Mouse (Mus musculus) embryonic facial prominence, embryonic 15.5 days (tissue): Measurements from ENCODE around the gene Galnt12. TPM values are rescaled to one million over a fixed set of nuclear protein-coding genes. Genes with fewer than 3 reads are reported as not detected.

ENCODE experiments used
- ATAC-seq: fragments of 200-750 bp; cut with Nextera tagmentation; 2 replicates; pipeline ENCODE4 v1.8.0; 2017; ENCODE audit warnings: low read depth, moderate TSS enrichment; ENCODE audit not compliant: insufficient number of reproducible peaks, low FRiP score, low TSS enrichment
- H3K27ac ChIP-seq: fragments of 300-500 bp; sonication (generic); replicated peaks from 2 replicates; pipeline ENCODE4 v1.5.1; 2015; ENCODE audit warnings: mild to moderate bottlenecking, inconsistent platforms
- H3K27me3 ChIP-seq: fragments of 300-500 bp; sonication (generic); 2 replicates; pipeline ENCODE4 v1.6.1; 2015; ENCODE audit warnings: inconsistent platforms
- H3K36me3 ChIP-seq: fragments of 300-500 bp; sonication (generic); 2 replicates; pipeline ENCODE4 v1.6.1; 2015; ENCODE audit warnings: mild to moderate bottlenecking, inconsistent platforms
- H3K4me1 ChIP-seq: fragments of 300-500 bp; sonication (generic); 2 replicates; pipeline ENCODE4 v1.6.1; 2015; ENCODE audit warnings: inconsistent platforms
- H3K4me2 ChIP-seq: fragments of 300-500 bp; sonication (generic); replicated peaks from 2 replicates; pipeline ENCODE4 v1.6.1; 2015; ENCODE audit warnings: mild to moderate bottlenecking, inconsistent platforms
- H3K4me3 ChIP-seq: fragments of 300-500 bp; sonication (generic); replicated peaks from 2 replicates; pipeline ENCODE4 v1.5.1; 2015; ENCODE audit warnings: mild to moderate bottlenecking, inconsistent platforms
- H3K9ac ChIP-seq: fragments of 300-500 bp; sonication (generic); 2 replicates; pipeline ENCODE4 v1.6.1; 2015; ENCODE audit warnings: inconsistent platforms
- H3K9me3 ChIP-seq: fragments of 300-500 bp; sonication (generic); replicated peaks from 2 replicates; pipeline ENCODE4 v1.6.1; 2016; ENCODE audit warnings: inconsistent platforms
- WGBS: fragments of 180-500 bp; shearing (Covaris S2); methylation state at CpG from one replicate; pipeline ENCODE4 v1.1.7; 2015; 5-methylcytosine and 5-hydroxymethylcytosine counted together
- polyA plus RNA-seq: library from polyadenylated mRNA; unstranded; fragments of >200 nt; fragmentation: Nextera tagmentation; extraction: Ambion mirVana; gene quantifications from 2 replicates; pipeline ENCODE4 v1.2.1, GENCODE M21; 2015

The Galnt12 gene
- polyA plus RNA-seq, 1 experiment from 2014 or later: 4.2 TPM

DNA sequence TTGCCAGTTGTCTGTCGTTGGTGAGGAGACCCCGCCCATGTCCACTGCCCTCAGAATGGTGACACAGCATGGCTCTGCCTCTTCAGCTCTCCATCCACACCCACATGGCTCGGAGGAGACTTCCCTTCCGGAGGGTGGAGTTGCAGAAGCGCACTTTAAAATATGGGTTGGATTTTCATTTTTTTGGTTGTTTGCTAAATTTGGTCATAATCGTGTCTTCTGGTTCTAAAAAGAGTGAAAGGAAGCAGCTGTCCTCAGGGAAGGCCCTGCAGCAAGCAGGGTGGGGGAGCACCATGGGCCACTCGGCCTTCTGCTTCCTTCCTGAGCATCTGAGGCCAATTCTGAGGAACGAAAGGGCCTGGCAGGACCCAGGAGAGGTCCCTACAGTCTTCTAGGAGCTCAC lies 45.0 kb downstream of the Galnt12 start:
- WGBS: 66% methylated on average over 8 of the region's 8 CpGs
- no peaks in the 10 kb centered on the region for H3K27me3 ChIP-seq
- H3K4me2 ChIP-seq: no peak overlapping the region
- no peaks in the 10 kb centered on the region for H3K9me3 ChIP-seq
- H3K9ac ChIP-seq: no peak overlapping the region
- no peak overlapping the region for H3K4me3 ChIP-seq
- 0 out of 2 replicates have a peak overlapping the region, but pooled peaks have one; percentile 4 for H3K27ac ChIP-seq
- H3K36me3 ChIP-seq: no peaks in the 10 kb centered on the region
- peaks cover 34% of the 10 kb centered on the region for H3K4me1 ChIP-seq
- ATAC-seq: no peak

DNA sequence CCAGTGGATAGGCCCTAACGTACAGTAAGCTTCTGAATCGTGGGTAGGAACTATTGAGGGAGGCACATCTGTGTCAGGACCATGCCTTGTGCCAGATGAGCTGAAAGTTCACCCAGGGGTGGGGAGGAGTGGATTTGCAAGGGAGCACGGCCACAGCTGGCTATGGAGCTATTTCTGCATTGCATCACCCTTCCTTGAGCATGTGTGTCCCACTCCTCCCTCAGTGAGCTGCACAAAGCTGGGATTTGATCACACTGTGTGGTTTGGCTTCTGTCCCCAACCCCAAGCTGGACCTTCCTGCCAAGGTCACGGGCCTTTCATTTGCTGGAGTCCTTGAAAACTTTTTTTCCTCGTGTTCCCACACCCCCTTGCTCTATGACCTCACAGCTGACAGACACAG lies 45.8 kb downstream of the Galnt12 start:
- Histone ChIP-seq H3K9me3 (no peaks in the 10 kb centered on the region), H3K27me3 (no peaks in the 10 kb centered on the region), H3K4me1 (peaks cover 28% of the 10 kb centered on the region), H3K36me3 (no peaks in the 10 kb centered on the region), H3K27ac (0 out of 2 replicates have a peak overlapping the region, but pooled peaks have one; percentile 4), H3K9ac (no peak overlapping the region), H3K4me2 (no peak overlapping the region), H3K4me3 (no peak overlapping the region)
- 59% methylated on average over 5 of the region's 5 CpGs for WGBS
- no peak for ATAC-seq

DNA sequence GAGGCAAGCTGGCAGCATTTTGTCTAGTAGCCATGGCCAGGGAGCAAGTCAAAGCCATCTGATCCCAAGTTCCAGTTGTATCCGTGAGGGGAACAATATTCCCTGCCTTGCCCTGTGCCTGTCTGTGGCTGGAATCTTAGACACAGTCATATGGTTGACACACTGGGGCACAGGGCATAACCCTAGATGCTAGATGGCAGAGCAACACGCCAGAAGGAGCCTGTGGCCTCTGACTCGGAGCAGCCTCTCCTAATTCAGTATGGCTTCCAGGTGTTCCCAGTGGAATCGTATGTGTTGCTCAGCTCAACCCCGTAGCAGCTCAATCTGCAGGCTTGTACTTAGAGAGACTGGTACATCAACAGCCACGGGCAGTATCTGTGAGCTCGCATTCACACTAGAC lies 46.7 kb downstream of the Galnt12 start:
- 53% methylated on average over 7 of the region's 7 CpGs for WGBS
- H3K9me3 ChIP-seq: no peaks in the 10 kb centered on the region
- H3K27ac ChIP-seq: no peak overlapping the region; the same call in 1 of the 2 replicates
- no peak overlapping the region for H3K4me3 ChIP-seq
- no peaks in the 10 kb centered on the region for H3K27me3 ChIP-seq
- H3K36me3 ChIP-seq: no peaks in the 10 kb centered on the region
- H3K4me2 ChIP-seq: no peak overlapping the region
- no peak overlapping the region for H3K9ac ChIP-seq
- ATAC-seq: no peak
- peaks cover 28% of the 10 kb centered on the region for H3K4me1 ChIP-seq

DNA sequence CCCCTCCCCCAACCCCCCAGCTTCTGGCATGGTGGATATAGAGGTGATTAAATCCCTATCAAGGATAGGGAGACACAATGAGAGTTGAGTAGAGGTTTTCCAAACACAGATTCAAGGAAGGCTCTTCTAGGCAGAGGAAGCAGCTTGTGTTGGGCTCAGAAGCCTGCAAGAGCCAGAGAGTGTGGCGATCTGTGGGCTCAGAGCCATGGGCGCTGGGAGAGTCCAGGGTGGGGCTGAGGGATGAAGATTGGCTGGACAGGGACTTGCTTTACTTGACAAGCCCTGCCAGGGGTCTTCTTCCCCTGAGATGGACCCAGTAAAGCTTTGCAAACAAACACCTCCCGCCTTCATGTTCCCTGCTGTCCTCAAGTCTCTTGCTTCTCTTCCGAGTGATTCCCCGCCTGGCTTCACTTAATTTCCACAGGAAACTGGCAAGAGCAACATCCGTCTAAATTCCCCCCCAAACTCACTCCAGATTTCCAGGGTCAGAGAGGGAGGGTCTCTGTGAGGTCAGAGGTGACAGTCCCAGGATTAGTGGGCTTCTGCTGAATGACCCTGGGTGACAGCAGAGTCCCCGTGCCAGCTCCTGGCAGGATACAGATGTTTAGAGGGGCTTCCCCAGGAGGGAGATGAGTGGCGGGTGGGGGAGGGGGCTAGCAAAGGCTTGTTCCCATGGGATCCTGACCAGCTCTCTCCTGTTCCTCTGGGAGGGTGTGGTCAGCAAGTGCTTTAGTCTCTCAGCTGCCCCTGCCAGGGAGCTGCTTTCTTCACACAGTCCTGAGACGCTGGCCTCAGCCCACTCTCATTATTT lies 47.5 kb downstream of the Galnt12 start:
- no peak overlapping the region; the same call in 1 of the 2 replicates for H3K27ac ChIP-seq
- 30% methylated on average over 9 of the region's 9 CpGs for WGBS
- H3K27me3 ChIP-seq: no peaks in the 10 kb centered on the region
- H3K4me2 ChIP-seq: no peak overlapping the region
- H3K4me3 ChIP-seq: no peak overlapping the region
- peaks cover 28% of the 10 kb centered on the region for H3K4me1 ChIP-seq
- H3K9ac ChIP-seq: no peak overlapping the region
- H3K9me3 ChIP-seq: no peaks in the 10 kb centered on the region
- no peaks in the 10 kb centered on the region for H3K36me3 ChIP-seq
- ATAC-seq: no peak

DNA sequence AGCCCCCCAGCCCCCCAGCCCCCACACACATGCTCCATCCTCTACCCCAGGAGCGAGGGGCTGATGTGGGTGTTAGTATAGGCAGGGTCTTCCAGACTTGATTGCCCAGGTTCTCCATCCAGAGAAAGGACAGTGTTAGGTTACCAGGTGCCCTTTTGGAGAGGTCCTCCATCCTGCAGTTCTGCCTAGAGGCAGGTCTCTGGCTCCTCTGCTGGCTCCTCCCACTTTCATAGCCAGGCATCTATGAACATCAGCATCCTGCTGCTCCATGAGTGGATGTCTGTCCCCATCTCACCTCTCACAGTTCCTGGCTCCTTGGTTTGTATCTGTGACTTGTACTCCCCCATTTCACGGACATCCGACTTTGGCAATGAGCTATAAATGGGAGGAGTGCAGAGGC lies 48.6 kb downstream of the Galnt12 start:
- 71% methylated on average over 3 of the region's 3 CpGs for WGBS
- H3K9ac ChIP-seq: no peak overlapping the region
- H3K4me1 ChIP-seq: peaks cover 28% of the 10 kb centered on the region
- H3K36me3 ChIP-seq: no peaks in the 10 kb centered on the region
- ATAC-seq: no peak
- no peaks in the 10 kb centered on the region for H3K9me3 ChIP-seq
- H3K4me2 ChIP-seq: no peak overlapping the region
- H3K27me3 ChIP-seq: no peaks in the 10 kb centered on the region
- no peak overlapping the region for H3K4me3 ChIP-seq
- no peak overlapping the region; the same call in 1 of the 2 replicates for H3K27ac ChIP-seq

DNA sequence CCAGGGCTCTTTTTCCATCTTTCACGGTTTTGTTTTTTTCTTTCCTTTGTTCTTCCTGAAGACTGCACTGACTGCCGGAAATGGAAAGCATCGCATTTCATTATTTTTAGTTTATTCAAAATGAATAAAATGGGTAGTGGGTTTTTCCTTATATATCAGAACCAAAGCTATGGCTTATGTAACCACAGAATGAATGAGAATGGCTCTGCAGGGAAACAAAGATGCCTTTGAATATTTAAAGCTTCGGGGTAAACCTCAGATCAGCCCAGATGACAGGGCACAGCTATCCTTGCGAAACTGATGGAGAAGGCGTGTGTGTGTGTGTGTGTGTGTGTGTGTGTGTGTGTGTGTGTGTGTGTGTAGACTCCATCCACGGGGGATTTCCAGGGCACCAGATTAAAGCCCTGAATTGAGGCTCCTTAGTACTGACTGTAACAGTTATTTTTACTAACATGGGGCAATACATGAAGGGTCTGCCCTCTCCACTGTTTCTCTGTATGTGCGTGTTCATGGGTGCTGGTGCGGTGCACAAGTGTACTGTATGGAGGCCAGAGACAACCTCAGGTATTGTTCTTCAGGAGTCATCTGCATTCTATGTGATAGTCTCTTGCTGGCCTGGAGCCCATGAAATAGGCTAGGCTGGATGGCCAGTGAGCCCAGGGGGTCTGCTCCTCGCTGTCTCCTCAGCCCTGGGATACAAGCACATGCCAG lies 49.9 kb downstream of the Galnt12 start:
- ATAC-seq: no peak
- Histone ChIP-seq H3K9me3 (no peaks in the 10 kb centered on the region), H3K9ac (no peak overlapping the region), H3K36me3 (no peaks in the 10 kb centered on the region), H3K4me3 (no peak overlapping the region), H3K27ac (no peak overlapping the region), H3K4me1 (peaks cover 28% of the 10 kb centered on the region), H3K27me3 (no peaks in the 10 kb centered on the region), H3K4me2 (no peak overlapping the region)
- WGBS: 44% methylated on average over 10 of the region's 10 CpGs

DNA sequence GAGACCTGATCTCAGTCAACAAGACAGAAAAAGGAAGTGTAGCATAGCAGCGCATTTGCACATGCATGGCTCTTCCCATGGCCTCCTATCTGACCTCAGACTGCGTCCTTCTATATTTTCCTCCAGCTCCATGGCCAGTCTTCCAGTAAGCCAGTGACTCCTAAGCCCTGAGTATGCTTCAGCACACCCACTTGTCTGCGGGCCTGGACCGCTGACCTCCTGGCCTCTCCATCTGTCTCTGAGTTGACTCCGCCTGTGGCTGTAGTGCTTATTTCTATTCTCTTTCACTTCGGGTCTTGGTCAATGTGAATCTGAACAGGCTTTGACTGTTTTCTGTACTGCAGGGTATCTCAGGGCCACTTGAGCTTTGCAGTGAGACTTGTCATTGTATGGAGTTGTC lies 52.1 kb downstream of the Galnt12 start:
- 81% methylated on average over 6 of the region's 6 CpGs for WGBS
- H3K4me2 ChIP-seq: no peak overlapping the region

DNA sequence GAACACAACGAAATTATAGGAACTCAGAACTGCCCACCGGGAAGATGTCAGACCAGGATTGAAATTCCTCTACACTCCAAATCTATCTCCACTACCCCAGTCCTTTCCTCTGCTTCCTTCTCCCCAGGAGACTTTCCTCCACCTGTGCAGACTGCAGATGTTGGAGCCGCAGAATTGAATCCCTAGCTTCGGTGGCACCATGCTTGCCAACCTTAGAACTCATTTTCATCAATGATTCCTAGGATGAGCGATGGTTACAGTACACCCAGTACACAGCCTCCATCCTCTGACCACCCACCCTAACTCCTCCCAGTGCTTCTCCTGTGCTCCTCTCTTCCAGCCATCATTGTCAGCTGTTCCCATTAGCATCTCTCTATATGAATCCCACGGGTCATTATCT lies 53.6 kb downstream of the Galnt12 start:
- H3K4me3 ChIP-seq: no peak overlapping the region
- no peaks in the 10 kb centered on the region for H3K36me3 ChIP-seq
- no peak overlapping the region for H3K9ac ChIP-seq
- H3K4me2 ChIP-seq: no peak overlapping the region
- no peaks in the 10 kb centered on the region for H3K27me3 ChIP-seq
- no peaks in the 10 kb centered on the region for H3K9me3 ChIP-seq
- H3K27ac ChIP-seq: no peak overlapping the region
- ATAC-seq: no peak
- 83% methylated on average over 6 of the region's 6 CpGs for WGBS
- 0 out of 2 replicates have a peak, but pooled peaks cover 6% of the 10 kb centered on the region for H3K4me1 ChIP-seq

More for the DNA sequence above, 52.1 kb downstream of the Galnt12 start:
- Histone ChIP-seq H3K36me3 (no peaks in the 10 kb centered on the region), H3K27me3 (no peaks in the 10 kb centered on the region), H3K4me3 (no peak overlapping the region), H3K4me1 (peaks cover 17% of the 10 kb centered on the region), H3K9ac (no peak overlapping the region), H3K27ac (no peak overlapping the region), H3K9me3 (no peaks in the 10 kb centered on the region)
- ATAC-seq: no peak

DNA sequence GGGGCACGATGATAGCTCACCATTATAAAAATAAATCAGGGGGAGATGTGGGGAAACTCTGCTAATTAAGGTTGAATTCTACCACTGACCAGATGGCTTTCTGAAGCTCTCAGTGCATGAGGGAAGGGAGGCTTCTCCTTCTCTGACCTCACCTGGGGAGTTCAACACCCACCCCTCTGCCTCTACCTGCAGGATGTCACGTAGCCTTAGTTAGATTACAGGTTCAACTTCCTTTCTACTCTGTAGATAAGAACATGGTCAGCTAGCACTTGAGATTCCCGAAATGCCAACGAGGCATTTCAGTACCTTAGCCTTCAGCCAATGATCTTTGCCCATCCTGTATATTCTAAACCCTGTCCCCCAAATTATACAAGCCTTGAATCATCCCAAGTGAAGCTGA lies 54.9 kb downstream of the Galnt12 start:
- Histone ChIP-seq H3K27ac (no peak overlapping the region), H3K27me3 (no peaks in the 10 kb centered on the region), H3K4me3 (no peak overlapping the region), H3K9me3 (no peaks in the 10 kb centered on the region), H3K36me3 (no peaks in the 10 kb centered on the region), H3K4me1 (no peaks in the 10 kb centered on the region), H3K4me2 (no peak overlapping the region), H3K9ac (no peak overlapping the region)
- WGBS: 89% methylated on average over 4 of the region's 4 CpGs
- ATAC-seq: no peak

DNA sequence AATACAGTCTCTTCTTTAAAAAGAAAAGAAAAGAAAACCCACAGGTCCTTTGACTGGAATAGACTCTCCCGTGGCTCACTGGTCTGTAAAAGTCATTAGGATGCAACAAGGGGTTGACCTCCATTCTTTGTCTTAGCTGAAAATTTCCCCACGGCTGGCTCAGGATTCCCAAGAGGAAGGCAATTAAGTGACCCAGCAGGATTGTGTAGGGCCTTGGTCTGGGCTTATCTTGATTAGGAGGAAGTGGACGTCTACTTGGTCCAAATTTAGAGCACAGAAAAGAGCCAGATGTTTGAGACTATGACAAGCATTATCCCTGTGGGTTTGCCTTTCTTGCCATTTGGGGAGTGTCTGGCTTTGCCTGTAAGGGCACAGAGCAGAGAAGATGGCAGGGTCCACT lies 58.3 kb downstream of the Galnt12 start:
- Histone ChIP-seq H3K9me3 (no peaks in the 10 kb centered on the region), H3K36me3 (no peaks in the 10 kb centered on the region), H3K4me1 (0 out of 2 replicates have a peak, but pooled peaks cover 7% of the 10 kb centered on the region), H3K27me3 (no peaks in the 10 kb centered on the region), H3K27ac (no peak overlapping the region), H3K9ac (no peak overlapping the region), H3K4me3 (no peak overlapping the region), H3K4me2 (no peak overlapping the region)
- 25% methylated on average over 3 of the region's 3 CpGs for WGBS
- no peak for ATAC-seq

DNA sequence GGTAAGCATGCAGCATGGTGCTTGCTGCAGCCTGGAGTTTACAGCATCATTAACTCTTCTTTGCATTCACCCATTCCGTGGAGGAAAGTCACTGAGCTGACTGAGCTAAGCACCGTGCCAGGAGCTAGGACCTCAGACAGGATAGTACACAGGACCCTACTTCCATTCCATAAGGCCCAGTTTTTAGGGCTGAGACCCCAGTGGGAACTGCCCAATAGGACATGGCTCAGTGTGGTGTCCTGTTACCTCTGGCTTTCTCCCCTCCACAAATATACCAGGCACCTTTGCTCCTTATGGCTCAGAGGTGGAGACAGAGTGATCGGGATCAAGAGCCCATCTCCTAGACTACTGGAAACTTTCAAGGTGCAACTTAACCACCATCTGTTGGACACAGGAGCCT lies 59.1 kb downstream of the Galnt12 start:
- 88% methylated on average over 3 of the region's 3 CpGs for WGBS
- Histone ChIP-seq H3K9me3 (no peaks in the 10 kb centered on the region), H3K27ac (no peak overlapping the region), H3K36me3 (no peaks in the 10 kb centered on the region), H3K9ac (no peak overlapping the region), H3K4me2 (no peak overlapping the region), H3K4me1 (0 out of 2 replicates have a peak, but pooled peaks cover 7% of the 10 kb centered on the region), H3K4me3 (no peak overlapping the region), H3K27me3 (no peaks in the 10 kb centered on the region)
- no peak for ATAC-seq
